Mouse (Mus musculus): Measurements from ENCODE around the gene Armh3. TPM values are rescaled to one million over a fixed set of nuclear protein-coding genes. Genes with fewer than 3 reads are reported as not detected.

Gene Armh3
- total and polyA plus RNA-seq, 3 experiments = 13.9 to 14.6 (median 14.2) TPM

DNA sequence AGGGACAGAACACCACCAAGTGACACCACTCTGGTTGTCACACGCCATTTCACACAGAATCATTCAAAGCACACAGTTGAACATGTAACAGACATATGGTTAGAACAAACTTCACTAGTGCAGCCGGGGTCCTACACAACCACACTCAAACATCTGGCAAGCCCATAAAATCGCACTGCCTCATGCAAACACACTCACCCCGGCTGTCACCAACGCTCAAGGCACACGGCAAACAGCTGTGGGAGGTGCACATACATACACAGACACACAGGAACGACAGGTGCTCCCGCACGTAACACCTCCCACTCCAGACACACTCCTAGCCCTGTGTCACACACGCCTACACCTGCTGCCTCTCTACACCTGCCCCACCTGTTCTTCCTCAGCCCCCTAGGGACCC, 183.1 kb downstream of the Armh3 start:
- H3K4me1 ChIP-seq (ENCODE audit: control insufficient read depth, insufficient read depth, low read length) = peaks cover 3% of the 10 kb centered on the region; the same call in 1 of the 2 replicates
- H3K27me3 ChIP-seq (ENCODE audit: control insufficient read depth, insufficient read depth, low read length) = no peaks in the 10 kb centered on the region
- intact Hi-C loops (cut with DNase I) = no loop called here
- peak overlapping the region; percentile 52 for H3K4me3 ChIP-seq
- no peak for DNase-seq
- no peaks in the 10 kb centered on the region for H3K79me2 ChIP-seq (replicated peaks; ENCODE audit: control insufficient read depth, insufficient read depth, low read length)
- 49% methylated on average over 10 of the region's 10 CpGs for WGBS
- TF ChIP-seq EP300 (IDR thresholded peaks at IDR 0.05; ENCODE audit: insufficient read depth, low read depth, low read length) (no peak), CTCF (IDR thresholded peaks at IDR 0.05) (no peak), POLR2A (IDR thresholded peaks at IDR 0.05; ENCODE audit: insufficient read depth, low read depth, low read length) (no peak)
- no peaks in the 10 kb centered on the region for H3K36me3 ChIP-seq (ENCODE audit: control insufficient read depth, insufficient read depth, low read length)
- peak overlapping the region; percentile 79 for H3K9ac ChIP-seq (ENCODE audit: low read depth, low read length)
- peak overlapping the region; percentile 79 for H3K27ac ChIP-seq

DNA sequence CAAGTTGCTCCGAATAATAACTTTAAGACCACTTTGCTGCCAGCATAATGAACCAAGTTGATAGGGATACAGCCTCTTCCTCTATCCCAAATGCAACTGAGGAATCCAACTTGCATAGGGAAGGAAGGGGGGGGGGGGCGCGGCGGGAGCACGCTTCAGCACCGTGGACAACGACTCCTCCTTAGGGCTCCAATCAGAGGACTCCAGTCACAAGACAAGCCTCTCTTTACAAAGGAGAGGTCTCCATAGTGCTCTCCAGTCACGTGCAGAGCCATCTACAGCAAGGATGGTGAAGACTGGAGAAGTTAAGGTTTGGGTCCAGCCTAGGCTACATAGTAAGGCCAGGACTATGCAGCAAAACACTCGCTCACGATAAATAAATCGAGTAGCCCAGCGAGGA, 184.5 kb downstream of the Armh3 start:
- no peaks in the 10 kb centered on the region for H3K36me3 ChIP-seq (ENCODE audit: control insufficient read depth, insufficient read depth, low read length)
- no peak for TF ChIP-seq POLR2A (IDR thresholded peaks at IDR 0.05; ENCODE audit: insufficient read depth, low read depth, low read length)
- TF ChIP-seq CTCF (IDR thresholded peaks at IDR 0.05) = no peak
- TF ChIP-seq EP300 (IDR thresholded peaks at IDR 0.05; ENCODE audit: insufficient read depth, low read depth, low read length) = no peak
- H3K27ac ChIP-seq = no peak overlapping the region
- no peak overlapping the region for H3K4me3 ChIP-seq
- H3K79me2 ChIP-seq (replicated peaks; ENCODE audit: control insufficient read depth, insufficient read depth, low read length) = no peaks in the 10 kb centered on the region
- no peak overlapping the region for H3K9ac ChIP-seq (ENCODE audit: low read depth, low read length)
- DNase-seq = no peak
- no peaks in the 10 kb centered on the region for H3K27me3 ChIP-seq (ENCODE audit: control insufficient read depth, insufficient read depth, low read length)
- WGBS = 11% methylated on average over 12 of the region's 12 CpGs
- intact Hi-C loops (cut with DNase I) = loop anchor here (2.0 to 5.0 kb wide), 3 partner anchors 98 to 201 kb away; no protein-coding TSS in a partner anchor
- no peaks in the 10 kb centered on the region for H3K4me1 ChIP-seq (ENCODE audit: control insufficient read depth, insufficient read depth, low read length)

DNA sequence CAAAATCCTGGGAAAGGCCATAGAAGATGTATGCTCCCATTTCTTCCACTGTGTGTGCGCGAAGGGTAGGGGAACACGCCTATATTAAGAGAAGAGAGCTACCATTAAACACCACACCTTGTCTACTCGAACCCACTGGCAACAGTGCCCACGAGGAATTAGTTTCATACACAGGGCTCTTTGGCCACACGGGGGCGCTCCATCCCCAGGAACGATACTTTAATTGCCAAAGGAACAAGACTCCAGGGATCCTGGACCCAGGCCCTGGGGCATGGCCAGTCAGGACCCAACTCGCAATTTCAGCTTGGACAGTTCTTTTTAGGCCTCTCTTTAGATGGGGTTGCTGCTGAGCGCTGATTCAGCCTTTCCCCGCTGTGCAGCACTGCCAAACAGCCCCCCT, 185.0 kb downstream of the Armh3 start:
- Histone ChIP-seq H3K27ac (no peak overlapping the region), H3K36me3 (ENCODE audit: control insufficient read depth, insufficient read depth, low read length) (no peaks in the 10 kb centered on the region), H3K27me3 (ENCODE audit: control insufficient read depth, insufficient read depth, low read length) (no peaks in the 10 kb centered on the region), H3K9ac (ENCODE audit: low read depth, low read length) (no peak overlapping the region), H3K4me1 (ENCODE audit: control insufficient read depth, insufficient read depth, low read length) (no peaks in the 10 kb centered on the region), H3K4me3 (no peak overlapping the region), H3K79me2 (replicated peaks; ENCODE audit: control insufficient read depth, insufficient read depth, low read length) (no peaks in the 10 kb centered on the region)
- DNase-seq = peak; percentile 79 to 86
- 5% methylated on average over 11 of the region's 11 CpGs for WGBS
- 0 out of 2 replicates have a peak, but pooled peaks have one; percentile 37 for TF ChIP-seq EP300 (IDR thresholded peaks at IDR 0.05; ENCODE audit: insufficient read depth, low read depth, low read length)
- no peak for TF ChIP-seq POLR2A (IDR thresholded peaks at IDR 0.05; ENCODE audit: insufficient read depth, low read depth, low read length)
- TF ChIP-seq CTCF (IDR thresholded peaks at IDR 0.05) = peak; percentile 85
- intact Hi-C loops (cut with DNase I) = loop anchor here (2.0 to 5.0 kb wide), 3 partner anchors 99 to 202 kb away; no protein-coding TSS in a partner anchor

DNA sequence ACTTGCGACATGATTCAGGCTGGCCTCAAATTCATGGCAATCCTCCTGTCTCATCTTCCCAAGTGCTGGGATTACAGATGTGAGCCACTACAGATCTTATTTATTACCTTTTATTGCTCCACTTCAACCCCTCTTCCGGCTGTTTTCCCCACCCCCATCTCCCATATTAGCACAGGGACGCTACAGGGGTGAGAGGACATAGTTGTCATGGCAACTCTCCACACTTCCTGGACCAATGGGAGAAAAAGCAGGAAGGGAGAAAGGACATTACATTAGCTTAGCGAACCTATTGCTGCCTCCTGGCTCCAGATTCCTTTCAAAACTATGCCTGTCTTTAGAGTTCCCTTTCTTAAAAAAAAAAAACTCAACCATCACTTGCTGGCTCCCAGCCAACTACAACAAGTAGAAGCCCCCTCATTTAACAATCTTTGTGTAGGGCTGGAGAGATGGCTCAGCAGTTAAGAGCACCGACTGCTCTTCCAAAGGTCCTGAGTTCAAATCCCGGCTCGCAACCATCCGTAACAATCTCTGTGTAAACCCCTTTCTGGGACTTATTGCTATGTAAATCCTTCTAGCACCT, 185.5 kb downstream of the Armh3 start:
- H3K4me3 ChIP-seq = no peak overlapping the region

DNA sequence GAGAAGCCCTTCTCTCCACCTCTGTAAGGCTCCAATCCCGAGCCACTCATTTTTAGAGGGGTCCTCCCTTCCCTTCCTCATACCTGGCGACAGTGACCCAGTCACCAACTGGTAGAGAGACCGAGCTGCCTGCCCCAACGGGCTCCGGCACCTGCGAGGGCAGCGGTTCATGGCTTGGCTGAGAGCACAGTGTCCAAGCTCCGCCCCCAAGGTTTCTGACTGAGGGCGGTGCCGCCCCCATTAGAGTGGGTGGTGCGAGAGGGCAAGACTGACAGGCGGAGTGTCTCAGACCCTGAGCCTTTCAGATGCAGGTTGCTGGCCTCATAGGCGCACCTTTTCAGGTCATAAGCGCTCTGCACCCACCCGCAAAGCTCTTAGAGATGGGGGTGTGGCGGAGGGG, 186.2 kb downstream of the Armh3 start:
- peak; percentile 48 to 55 for DNase-seq
- no peaks in the 10 kb centered on the region for H3K27me3 ChIP-seq (ENCODE audit: control insufficient read depth, insufficient read depth, low read length)
- no peaks in the 10 kb centered on the region for H3K36me3 ChIP-seq (ENCODE audit: control insufficient read depth, insufficient read depth, low read length)
- no peak overlapping the region for H3K4me3 ChIP-seq
- no peaks in the 10 kb centered on the region for H3K4me1 ChIP-seq (ENCODE audit: control insufficient read depth, insufficient read depth, low read length)
- no peak overlapping the region for H3K27ac ChIP-seq
- intact Hi-C loops (cut with DNase I) = loop anchor here (2.0 to 5.0 kb wide), 3 partner anchors 100 to 203 kb away; no protein-coding TSS in a partner anchor
- no peaks in the 10 kb centered on the region for H3K79me2 ChIP-seq (replicated peaks; ENCODE audit: control insufficient read depth, insufficient read depth, low read length)
- 11% methylated on average over 16 of the region's 16 CpGs for WGBS
- no peak for TF ChIP-seq POLR2A (IDR thresholded peaks at IDR 0.05; ENCODE audit: insufficient read depth, low read depth, low read length)
- TF ChIP-seq EP300 (IDR thresholded peaks at IDR 0.05; ENCODE audit: insufficient read depth, low read depth, low read length) = no peak
- TF ChIP-seq CTCF (IDR thresholded peaks at IDR 0.05) = no peak
- no peak overlapping the region for H3K9ac ChIP-seq (ENCODE audit: low read depth, low read length)

More for the DNA sequence above, 185.5 kb downstream of the Armh3 start:
- H3K4me1 ChIP-seq (ENCODE audit: control insufficient read depth, insufficient read depth, low read length) = no peaks in the 10 kb centered on the region
- no peaks in the 10 kb centered on the region for H3K36me3 ChIP-seq (ENCODE audit: control insufficient read depth, insufficient read depth, low read length)
- DNase-seq = no peak
- no peaks in the 10 kb centered on the region for H3K27me3 ChIP-seq (ENCODE audit: control insufficient read depth, insufficient read depth, low read length)
- TF ChIP-seq EP300 (IDR thresholded peaks at IDR 0.05; ENCODE audit: insufficient read depth, low read depth, low read length) = no peak
- TF ChIP-seq CTCF (IDR thresholded peaks at IDR 0.05) = no peak
- no peak for TF ChIP-seq POLR2A (IDR thresholded peaks at IDR 0.05; ENCODE audit: insufficient read depth, low read depth, low read length)
- no peak overlapping the region for H3K9ac ChIP-seq (ENCODE audit: low read depth, low read length)
- 22% methylated on average over 8 of the region's 8 CpGs for WGBS
- H3K79me2 ChIP-seq (replicated peaks; ENCODE audit: control insufficient read depth, insufficient read depth, low read length) = no peaks in the 10 kb centered on the region
- no peak overlapping the region for H3K27ac ChIP-seq
- intact Hi-C loops (cut with DNase I) = loop anchor here (2.0 to 5.0 kb wide), 3 partner anchors 100 to 202 kb away; no protein-coding TSS in a partner anchor

DNA sequence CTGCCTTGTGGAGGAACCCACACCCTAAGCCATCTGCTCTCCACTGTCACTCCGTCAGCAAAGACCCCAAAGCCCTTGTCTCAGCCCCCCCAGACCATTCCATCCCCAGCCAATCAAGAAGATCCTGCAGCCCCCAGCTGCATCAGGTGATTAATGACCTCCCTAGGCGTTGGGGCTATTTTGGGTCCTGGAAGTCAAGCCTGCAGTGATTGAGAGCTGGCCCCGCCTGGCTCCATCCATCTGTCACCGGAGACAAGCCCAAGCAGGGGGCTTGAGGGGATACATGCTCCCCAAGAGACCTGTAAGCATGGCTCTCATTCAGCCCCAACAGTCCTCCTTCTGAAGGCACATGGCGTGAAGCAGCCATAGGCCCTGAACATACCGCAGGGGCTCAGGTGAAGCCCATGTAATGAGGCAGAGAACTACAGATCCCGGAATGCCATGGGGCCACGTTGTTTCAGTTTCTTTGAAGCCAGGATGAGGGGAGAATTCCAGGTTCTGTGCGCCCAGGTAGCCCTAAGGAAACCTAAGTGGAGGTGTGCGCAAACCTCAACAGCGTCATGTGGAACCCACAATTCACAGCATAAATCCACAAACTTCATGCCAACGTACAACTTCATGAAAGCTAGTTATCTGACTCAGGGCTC, 187.1 kb downstream of the Armh3 start:
- DNase-seq = no peak
- Histone ChIP-seq H3K4me1 (ENCODE audit: control insufficient read depth, insufficient read depth, low read length) (no peaks in the 10 kb centered on the region), H3K27ac (no peak overlapping the region), H3K4me3 (no peak overlapping the region), H3K79me2 (replicated peaks; ENCODE audit: control insufficient read depth, insufficient read depth, low read length) (no peaks in the 10 kb centered on the region), H3K36me3 (ENCODE audit: control insufficient read depth, insufficient read depth, low read length) (no peaks in the 10 kb centered on the region), H3K9ac (ENCODE audit: low read depth, low read length) (no peak overlapping the region), H3K27me3 (ENCODE audit: control insufficient read depth, insufficient read depth, low read length) (no peaks in the 10 kb centered on the region)
- intact Hi-C loops (cut with DNase I) = loop anchor here (5.0 kb wide), 1 partner anchor 101 kb away; no protein-coding TSS in a partner anchor
- no peak for TF ChIP-seq POLR2A (IDR thresholded peaks at IDR 0.05; ENCODE audit: insufficient read depth, low read depth, low read length)
- no peak for TF ChIP-seq CTCF (IDR thresholded peaks at IDR 0.05)
- no peak for TF ChIP-seq EP300 (IDR thresholded peaks at IDR 0.05; ENCODE audit: insufficient read depth, low read depth, low read length)
- 70% methylated on average over 12 of the region's 12 CpGs for WGBS
